Mouse (Mus musculus): ENCODE results near the gene Samd10. TPM values are rescaled to one million over a fixed set of nuclear protein-coding genes. Genes with fewer than 3 reads are reported as not detected.
A peak's percentile ranks its signal among the peaks of the same experiment; 100 is the strongest.

Samd10 gene
- polyA plus RNA-seq, 1 experiment from 2014 or later: 27.4 TPM

GRCm38 (mm10) chr2:181577981-181578581, 20.9 kb downstream of the Samd10 start:
- WGBS: 68% methylated on average over 7 of the region's 7 CpGs
- Histone ChIP-seq H3K4me2 (ENCODE audit: low read length) (no peak overlapping the region), H3K9ac (ENCODE audit: low read depth, low read length) (no peak overlapping the region), H3K36me3 (ENCODE audit: insufficient read depth, low read length) (peaks cover 11% of the 10 kb centered on the region; the same call in 1 of the 2 replicates), H3K27ac (0 out of 2 replicates have a peak overlapping the region, but pooled peaks have one; percentile 71), H3K4me1 (replicated peaks; ENCODE audit: insufficient read depth, low read length) (peaks cover 20% of the 10 kb centered on the region), H3K27me3 (ENCODE audit: insufficient read depth, low read length) (no peaks in the 10 kb centered on the region), H3K4me3 (replicated peaks; ENCODE audit: low read depth, low read length) (no peak overlapping the region), H3K9me3 (replicated peaks; ENCODE audit: low read length) (no peaks in the 10 kb centered on the region)
- DNase-seq (ENCODE audit: low spot score) (no peak), ATAC-seq (replicated peaks; ENCODE audit: low FRiP score, low read depth) (no peak)
- no peak for TF ChIP-seq CTCF (IDR thresholded peaks at IDR 0.05; ENCODE audit: low read depth)

- no peak for TF ChIP-seq CTCF (IDR thresholded peaks at IDR 0.05; ENCODE audit: low read depth)
- no peak for DNase-seq (ENCODE audit: low spot score)
- 56% methylated on average over 2 of the region's 2 CpGs for WGBS
- peaks cover 16% of the 10 kb centered on the region; the same call in 1 of the 2 replicates for H3K36me3 ChIP-seq (ENCODE audit: insufficient read depth, low read length)
- no peak for ATAC-seq (replicated peaks; ENCODE audit: low FRiP score, low read depth)
- H3K9me3 ChIP-seq (replicated peaks; ENCODE audit: low read length): no peaks in the 10 kb centered on the region
- H3K4me3 ChIP-seq (replicated peaks; ENCODE audit: low read depth, low read length): no peak overlapping the region
- H3K9ac ChIP-seq (ENCODE audit: low read depth, low read length): no peak overlapping the region
- H3K4me1 ChIP-seq (replicated peaks; ENCODE audit: insufficient read depth, low read length): peaks cover 18% of the 10 kb centered on the region
- H3K27me3 ChIP-seq (ENCODE audit: insufficient read depth, low read length): no peaks in the 10 kb centered on the region
- H3K4me2 ChIP-seq (ENCODE audit: low read length): no peak overlapping the region
- H3K27ac ChIP-seq: no peak overlapping the region
These were observed 21.9 kb downstream of the Samd10 start for GRCm38 (mm10) chr2:181577126-181577525.

- DNase-seq (ENCODE audit: low spot score): no peak
These were observed 22.4 kb downstream of the Samd10 start for GRCm38 (mm10) chr2:181576613-181577012.

GRCm38 (mm10) chr2:181574921-181575545, 24.0 kb downstream of the Samd10 start:
- peaks cover 10% of the 10 kb centered on the region for H3K4me1 ChIP-seq (replicated peaks; ENCODE audit: insufficient read depth, low read length)
- H3K4me3 ChIP-seq (replicated peaks; ENCODE audit: low read depth, low read length): no peak overlapping the region
- H3K4me2 ChIP-seq (ENCODE audit: low read length): no peak overlapping the region
- H3K27me3 ChIP-seq (ENCODE audit: insufficient read depth, low read length): no peaks in the 10 kb centered on the region
- 83% methylated on average over 7 of the region's 7 CpGs for WGBS
- no peak for TF ChIP-seq CTCF (IDR thresholded peaks at IDR 0.05; ENCODE audit: low read depth)
- H3K27ac ChIP-seq: no peak overlapping the region
- H3K9ac ChIP-seq (ENCODE audit: low read depth, low read length): no peak overlapping the region
- ATAC-seq (replicated peaks; ENCODE audit: low FRiP score, low read depth): peak; percentile 15; the same call in 1 of the 2 replicates
- peaks cover 16% of the 10 kb centered on the region; the same call in 1 of the 2 replicates for H3K36me3 ChIP-seq (ENCODE audit: insufficient read depth, low read length)
- H3K9me3 ChIP-seq (replicated peaks; ENCODE audit: low read length): no peaks in the 10 kb centered on the region
- no peak for DNase-seq (ENCODE audit: low spot score)

More at GRCm38 (mm10) chr2:181576613-181577012, 22.4 kb downstream of the Samd10 start:
- no peak overlapping the region for H3K4me3 ChIP-seq (replicated peaks; ENCODE audit: low read depth, low read length)
- H3K36me3 ChIP-seq (ENCODE audit: insufficient read depth, low read length): peaks cover 16% of the 10 kb centered on the region; the same call in 1 of the 2 replicates
- H3K9me3 ChIP-seq (replicated peaks; ENCODE audit: low read length): no peaks in the 10 kb centered on the region
- H3K27ac ChIP-seq: no peak overlapping the region
- no peak for TF ChIP-seq CTCF (IDR thresholded peaks at IDR 0.05; ENCODE audit: low read depth)
- ATAC-seq (replicated peaks; ENCODE audit: low FRiP score, low read depth): no peak
- no peak overlapping the region for H3K9ac ChIP-seq (ENCODE audit: low read depth, low read length)
- peaks cover 17% of the 10 kb centered on the region for H3K4me1 ChIP-seq (replicated peaks; ENCODE audit: insufficient read depth, low read length)
- WGBS: 95% methylated on average over 2 of the region's 2 CpGs
- H3K27me3 ChIP-seq (ENCODE audit: insufficient read depth, low read length): no peaks in the 10 kb centered on the region
- no peak overlapping the region for H3K4me2 ChIP-seq (ENCODE audit: low read length)

- Histone ChIP-seq H3K27me3 (ENCODE audit: insufficient read depth, low read length) (no peaks in the 10 kb centered on the region), H3K36me3 (ENCODE audit: insufficient read depth, low read length) (peaks cover 16% of the 10 kb centered on the region; the same call in 1 of the 2 replicates), H3K4me3 (replicated peaks; ENCODE audit: low read depth, low read length) (no peak overlapping the region), H3K9ac (ENCODE audit: low read depth, low read length) (no peak overlapping the region), H3K27ac (no peak overlapping the region), H3K4me1 (replicated peaks; ENCODE audit: insufficient read depth, low read length) (peaks cover 5% of the 10 kb centered on the region; the same call in 1 of the 2 replicates), H3K9me3 (replicated peaks; ENCODE audit: low read length) (no peaks in the 10 kb centered on the region), H3K4me2 (ENCODE audit: low read length) (no peak overlapping the region)
- no peak for TF ChIP-seq CTCF (IDR thresholded peaks at IDR 0.05; ENCODE audit: low read depth)
- 92% methylated on average over 9 of the region's 9 CpGs for WGBS
- no peak for ATAC-seq (replicated peaks; ENCODE audit: low FRiP score, low read depth)
- no peak for DNase-seq (ENCODE audit: low spot score)
These were observed 25.1 kb downstream of the Samd10 start for GRCm38 (mm10) chr2:181573961-181574360.

- ATAC-seq (replicated peaks; ENCODE audit: low FRiP score, low read depth): no peak
- Histone ChIP-seq H3K27ac (no peak overlapping the region), H3K9ac (ENCODE audit: low read depth, low read length) (no peak overlapping the region), H3K27me3 (ENCODE audit: insufficient read depth, low read length) (no peaks in the 10 kb centered on the region), H3K36me3 (ENCODE audit: insufficient read depth, low read length) (peaks cover 16% of the 10 kb centered on the region; the same call in 1 of the 2 replicates), H3K4me2 (ENCODE audit: low read length) (no peak overlapping the region), H3K9me3 (replicated peaks; ENCODE audit: low read length) (no peaks in the 10 kb centered on the region), H3K4me3 (replicated peaks; ENCODE audit: low read depth, low read length) (no peak overlapping the region), H3K4me1 (replicated peaks; ENCODE audit: insufficient read depth, low read length) (no peaks in the 10 kb centered on the region; the same call in 1 of the 2 replicates)
- WGBS: 94% methylated on average over 15 of the region's 15 CpGs
- TF ChIP-seq CTCF (IDR thresholded peaks at IDR 0.05; ENCODE audit: low read depth): no peak
- DNase-seq (ENCODE audit: low spot score): no peak
These were observed 25.8 kb downstream of the Samd10 start for GRCm38 (mm10) chr2:181572921-181573920.

Measured in kidney, postnatal 0 days (tissue).